Mouse (Mus musculus) MEL (cell line): Measurements from ENCODE around the gene Axin1. TPM values are rescaled to one million over a fixed set of nuclear protein-coding genes. Genes with fewer than 3 reads are reported as not detected.

Source experiments
- DNase-seq: peaks from one replicate; pipeline ENCODE4 v3.0.0; 2011; ENCODE audit warnings: low read depth, low spot score
- H3K27ac ChIP-seq: 2 replicates; pipeline ENCODE4 v1.5.1; 2012; ENCODE audit warnings: low read depth, mild to moderate bottlenecking, control low read depth, low read length, moderate library complexity; ENCODE audit not compliant: control insufficient read depth
- H3K27me3 ChIP-seq, 2 experiments: fragments of 150-350 bp in 1 of 2; sonication (generic) in 1 of 2; 2 replicates each; pipeline ENCODE4 v1.6.1; 2012; ENCODE audit warnings: low read length in 2 of 2, mild to moderate bottlenecking in 2 of 2, improper control_type of control experiment in 1 of 2, moderate library complexity in 1 of 2; ENCODE audit not compliant: insufficient read depth in 2 of 2, control insufficient read depth in 1 of 2
- H3K36me3 ChIP-seq, 2 experiments: 2 replicates each; pipeline ENCODE4 v1.6.1; 2012 to 2014; ENCODE audit warnings: low read length in 2 of 2, improper control_type of control experiment in 1 of 2, inconsistent platforms in 1 of 2, mild to moderate bottlenecking in 1 of 2; ENCODE audit not compliant: insufficient read depth in 2 of 2, control insufficient read depth in 1 of 2
- H3K4me1 ChIP-seq, 2 experiments: fragments of 150-350 bp in 1 of 2; sonication (generic) in 1 of 2; 2 replicates each; pipeline ENCODE4 v1.6.1; 2012; ENCODE audit warnings: low read length in 2 of 2, improper control_type of control experiment in 1 of 2, mild to moderate bottlenecking in 1 of 2; ENCODE audit not compliant: insufficient read depth in 2 of 2, control insufficient read depth in 1 of 2
- H3K4me3 ChIP-seq, 2 experiments: fragments of 150-350 bp in 1 of 2; sonication (generic) in 1 of 2; 2 replicates each; pipeline ENCODE4 v1.5.1; 2012; ENCODE audit warnings: low read depth in 2 of 2, low read length in 2 of 2, mild to moderate bottlenecking in 2 of 2, moderate library complexity in 2 of 2, control low read depth in 1 of 2, improper control_type of control experiment in 1 of 2; ENCODE audit not compliant: control insufficient read depth in 1 of 2, insufficient read depth in 1 of 2
- H3K79me2 ChIP-seq: 2 replicates; pipeline ENCODE4 v1.6.1; 2012; ENCODE audit warnings: mild to moderate bottlenecking, low read length, moderate library complexity; ENCODE audit not compliant: control insufficient read depth, poor library complexity, insufficient read depth
- H3K9ac ChIP-seq: 2 replicates; pipeline ENCODE4 v1.6.1; 2012; ENCODE audit warnings: low read depth, mild to moderate bottlenecking, control low read depth, low read length, moderate library complexity; ENCODE audit not compliant: control insufficient read depth, poor library complexity, severe bottlenecking
- H3K9me3 ChIP-seq: fragments of 150-350 bp; sonication (generic); replicated peaks from 2 replicates; pipeline ENCODE4 v1.6.1; 2012; ENCODE audit warnings: mild to moderate bottlenecking, low read length, improper control_type of control experiment, moderate library complexity; ENCODE audit not compliant: insufficient read depth
- BHLHE40 ChIP-seq: IDR thresholded peaks from 2 replicates; pipeline ENCODE4 v1.6.1; 2012; ENCODE audit warnings: low read depth, mild to moderate bottlenecking, inconsistent platforms, low read length, improper control_type of control experiment, borderline replicate concordance
- E2F4 ChIP-seq: IDR thresholded peaks from 2 replicates; pipeline ENCODE4 v1.6.1; 2011; ENCODE audit warnings: low read depth, low read length, improper control_type of control experiment, borderline replicate concordance
- EP300 ChIP-seq, 2 experiments: IDR thresholded peaks; 2 replicates each; pipeline ENCODE4 v1.6.1; 2011; ENCODE audit warnings: improper control_type of control experiment in 2 of 2, low read length in 2 of 2, low read depth in 1 of 2, mild to moderate bottlenecking in 1 of 2
- ETS1 ChIP-seq: IDR thresholded peaks from 2 replicates; pipeline ENCODE4 v1.6.1; 2012; ENCODE audit warnings: low read depth, mild to moderate bottlenecking, inconsistent platforms, low read length, improper control_type of control experiment, moderate library complexity
- GATA1 ChIP-seq: IDR thresholded peaks from 2 replicates; pipeline ENCODE4 v1.6.1; 2011; ENCODE audit warnings: low read depth, low read length, improper control_type of control experiment
- JUND ChIP-seq: IDR thresholded peaks from 2 replicates; pipeline ENCODE4 v1.6.1; 2011; ENCODE audit warnings: low read depth, mild to moderate bottlenecking, improper control_type of control experiment, low read length
- MAX ChIP-seq: IDR thresholded peaks from 2 replicates; pipeline ENCODE4 v1.6.1; 2011; ENCODE audit warnings: low read length, improper control_type of control experiment
- MEF2A ChIP-seq: IDR thresholded peaks from 2 replicates; pipeline ENCODE4 v1.6.1; 2014; ENCODE audit warnings: low read depth, mild to moderate bottlenecking, inconsistent platforms, low read length, improper control_type of control experiment; ENCODE audit not compliant: poor library complexity, insufficient replicate concordance, severe bottlenecking; ENCODE audit errors: extremely low read depth
- MXI1 ChIP-seq: IDR thresholded peaks from 2 replicates; pipeline ENCODE4 v1.6.1; 2011; ENCODE audit warnings: mild to moderate bottlenecking, low read depth, low read length, improper control_type of control experiment
- MYC ChIP-seq: IDR thresholded peaks from 2 replicates; pipeline ENCODE4 v1.6.1; 2011; ENCODE audit warnings: low read depth, mild to moderate bottlenecking, low read length, improper control_type of control experiment, moderate library complexity
- NELFE ChIP-seq: IDR thresholded peaks from 2 replicates; pipeline ENCODE4 v1.6.1; 2011; ENCODE audit warnings: low read depth, low read length, improper control_type of control experiment
- NRF1 ChIP-seq: IDR thresholded peaks from 2 replicates; pipeline ENCODE4 v1.6.1; 2014; ENCODE audit warnings: low read depth, mild to moderate bottlenecking, inconsistent platforms, low read length, improper control_type of control experiment, moderate library complexity; ENCODE audit not compliant: poor library complexity, insufficient read depth, severe bottlenecking
- POLR2A ChIP-seq, 2 experiments: IDR thresholded peaks; 2 replicates each; pipeline ENCODE4 v1.6.1; 2011 to 2012; ENCODE audit warnings: low read length in 2 of 2, mild to moderate bottlenecking in 2 of 2, control low read depth in 1 of 2, improper control_type of control experiment in 1 of 2, low read depth in 1 of 2, moderate library complexity in 1 of 2; ENCODE audit not compliant: control insufficient read depth in 1 of 2, insufficient read depth in 1 of 2, poor library complexity in 1 of 2
- POLR2AphosphoS2 ChIP-seq: IDR thresholded peaks from 2 replicates; pipeline ENCODE4 v1.6.1; 2011; ENCODE audit warnings: low read length, improper control_type of control experiment
- SIN3A ChIP-seq: IDR thresholded peaks from 2 replicates; pipeline ENCODE4 v1.6.1; 2012; ENCODE audit warnings: low read length, improper control_type of control experiment, inconsistent platforms
- TAL1 ChIP-seq: IDR thresholded peaks from 2 replicates; pipeline ENCODE4 v1.6.1; 2012; ENCODE audit warnings: mild to moderate bottlenecking, inconsistent platforms, low read length, moderate library complexity, mixed read lengths
- TBP ChIP-seq: IDR thresholded peaks from 2 replicates; pipeline ENCODE4 v1.8.0; 2011; ENCODE audit warnings: low read depth, low read length, improper control_type of control experiment
- TCF12 ChIP-seq: IDR thresholded peaks from 2 replicates; pipeline ENCODE4 v1.6.1; 2014; ENCODE audit warnings: low read depth, mild to moderate bottlenecking, inconsistent platforms, low read length, improper control_type of control experiment, moderate library complexity
- USF1 ChIP-seq: IDR thresholded peaks from 2 replicates; pipeline ENCODE4 v1.6.1; 2014; ENCODE audit warnings: low read depth, mild to moderate bottlenecking, inconsistent platforms, low read length, improper control_type of control experiment, moderate library complexity
- USF2 ChIP-seq, 2 experiments: IDR thresholded peaks; 2 replicates each; pipeline ENCODE4 v1.6.1; 2011 to 2012; ENCODE audit warnings: improper control_type of control experiment in 2 of 2, low read length in 2 of 2, borderline replicate concordance in 1 of 2, inconsistent platforms in 1 of 2, low read depth in 1 of 2, mild to moderate bottlenecking in 1 of 2; ENCODE audit not compliant: insufficient read depth in 1 of 2
- ZC3H11A ChIP-seq: IDR thresholded peaks from 2 replicates; pipeline ENCODE4 v1.6.1; 2012; ENCODE audit warnings: low read depth, mild to moderate bottlenecking, inconsistent platforms, low read length, improper control_type of control experiment
- ZKSCAN1 ChIP-seq: IDR thresholded peaks from 2 replicates; pipeline ENCODE4 v1.6.1; 2012; ENCODE audit warnings: low read depth, mild to moderate bottlenecking, inconsistent platforms, low read length, improper control_type of control experiment, moderate library complexity
- ZMIZ1 ChIP-seq: IDR thresholded peaks from 2 replicates; pipeline ENCODE4 v1.6.1; 2012; ENCODE audit warnings: low read depth, mild to moderate bottlenecking, inconsistent platforms, low read length, improper control_type of control experiment, moderate library complexity
- polyA plus RNA-seq, 2 experiments: library from polyadenylated mRNA; stranded (reverse) in 1 of 2; unstranded in 1 of 2; fragments of >175 nt in 1 of 2; fragments of >200 nt in 1 of 2; gene quantifications; 2 replicates each; pipeline versions ENCODE4 v1.2.1 to v1.2.4; 2012; ENCODE audit warnings: low replicate concordance in 2 of 2, low read depth in 1 of 2; ENCODE audit not compliant: insufficient read length in 2 of 2, insufficient read depth in 1 of 2, missing spikeins in 1 of 2
- total RNA-seq: library from RNA; depleted of rRNA; stranded (reverse); fragments of 300-350 nt; gene quantifications from 2 replicates; pipeline ENCODE4 v1.2.3, GENCODE M21; 2012

Gene Axin1
- total and polyA plus RNA-seq, 3 experiments = 33.5 to 54.2 TPM; not detected in 1

GRCm38 (mm10) chr17:26192481-26193190, 54.1 kb downstream of the Axin1 start:
- Histone ChIP-seq H3K36me3 (peaks cover 0 to 5% of the 10 kb centered on the region in 2 experiments; a peak in 1 of 4 replicates), H3K79me2 (no peaks in the 10 kb centered on the region), H3K27me3 (no peaks in the 10 kb centered on the region), H3K4me1 (no peaks in the 10 kb centered on the region), H3K4me3 (no peak overlapping the region), H3K27ac (no peak overlapping the region), H3K9me3 (no peaks in the 10 kb centered on the region), H3K9ac (no peak overlapping the region)
- no peak for TF ChIP-seq JUND
- no peak for TF ChIP-seq EP300 (IDR thresholded peaks at IDR 0.05; ENCODE audit: low read depth in 1 of 2, low read length in 2 of 2)
- TF ChIP-seq NRF1 = no peak
- TF ChIP-seq MAX = no peak
- no peak for DNase-seq

- H3K4me1 ChIP-seq = peaks cover 12 to 38% of the 10 kb centered on the region in 2 experiments
- H3K4me3 ChIP-seq = peak within 1 kb of the TSS in 1 of 2 experiments; percentile 12; a peak in 3 of 4 replicates
- H3K79me2 ChIP-seq = peaks cover 7% of the 10 kb centered on the region; the same call in 1 of the 2 replicates
- H3K36me3 ChIP-seq = peaks cover 5 to 17% of the 10 kb centered on the region in 2 experiments; a peak in 3 of 4 replicates
- TF ChIP-seq EP300 (IDR thresholded peaks at IDR 0.05; ENCODE audit: low read depth in 1 of 2, low read length in 2 of 2) (peak in 1 of 2 experiments; percentile 77; a peak in 3 of 4 replicates), TCF12 (peak; percentile 82), NRF1 (no peak), ZKSCAN1 (no peak), BHLHE40 (peak; percentile 29; the same call in 1 of the 2 replicates), E2F4 (no peak), ZC3H11A (no peak), SIN3A (peak; percentile 82), POLR2AphosphoS2 (peak; percentile 82), TAL1 (peak; percentile 55), ETS1 (peak; percentile 59; the same call in 1 of the 2 replicates), MEF2A (no peak), TBP (peak; percentile 89), USF2 (IDR thresholded peaks at IDR 0.05; ENCODE audit: borderline replicate concordance in 1 of 2, insufficient read depth in 1 of 2, low read depth in 1 of 2, low read length in 2 of 2) (no peak), GATA1 (peak; percentile 89), MXI1 (peak; percentile 94), POLR2A (IDR thresholded peaks at IDR 0.05; ENCODE audit: control insufficient read depth in 1 of 2, insufficient read depth in 1 of 2, low read depth in 1 of 2, low read length in 2 of 2, poor library complexity in 1 of 2) (peak in 1 of 2 experiments; percentile 72; a peak in 2 of 4 replicates), NELFE (0 out of 2 replicates have a peak, but pooled peaks have one; percentile 42), MAX (peak; percentile 89), MYC (peak; percentile 79; the same call in 1 of the 2 replicates), ZMIZ1 (0 out of 2 replicates have a peak, but pooled peaks have one; percentile 74), USF1 (peak; percentile 82)
- no peaks in the 10 kb centered on the region for H3K9me3 ChIP-seq
- H3K9ac ChIP-seq = peak within 1 kb of the TSS; percentile 52
- H3K27ac ChIP-seq = peak within 1 kb of the TSS; percentile 67
- no peaks in the 10 kb centered on the region for H3K27me3 ChIP-seq
- peak; percentile 85 for DNase-seq
Measured at GRCm38 (mm10) chr17:26198892-26199291, 60.4 kb downstream of the Axin1 start, which contains the start of gene Pdia2. Gene Pdia2, minus strand, starts transcription at chr17:26199087.
